Mouse (Mus musculus): Measurements from ENCODE around the gene Nup107. TPM values are rescaled to one million over a fixed set of nuclear protein-coding genes. Genes with fewer than 3 reads are reported as not detected.

Nup107 gene
- polyA plus RNA-seq, 1 experiment from 2014 or later: 69.7 TPM

DNA sequence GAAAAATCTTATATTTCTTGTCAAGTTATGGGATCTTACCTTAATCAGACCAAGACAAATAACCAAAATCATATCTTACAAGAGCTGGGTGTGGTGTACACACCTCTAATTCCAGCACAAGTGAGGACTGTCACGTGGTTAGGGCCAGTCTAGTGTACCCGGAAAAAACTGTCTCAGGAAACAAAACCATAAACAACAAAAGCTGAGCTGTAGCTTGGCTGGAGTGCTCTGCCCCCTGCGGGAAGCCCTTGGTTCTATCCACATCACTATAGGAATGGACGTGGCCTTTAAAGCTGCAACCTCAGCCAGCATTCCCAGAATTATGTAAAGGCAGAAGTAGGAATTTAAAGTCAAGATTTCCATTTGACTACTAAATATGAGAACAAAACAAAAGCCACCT is 31.6 kb upstream of the Nup107 start:
- H3K36me3 ChIP-seq: peaks cover 39% of the 10 kb centered on the region
- no peaks in the 10 kb centered on the region; the same call in 1 of the 2 replicates for H3K4me1 ChIP-seq
- H3K27me3 ChIP-seq: no peaks in the 10 kb centered on the region
- no peak overlapping the region for H3K4me2 ChIP-seq (replicated peaks)
- H3K9ac ChIP-seq: no peak overlapping the region
- H3K27ac ChIP-seq: no peak overlapping the region
- no peaks in the 10 kb centered on the region for H3K9me3 ChIP-seq (replicated peaks)
- no peak overlapping the region for H3K4me3 ChIP-seq
- ATAC-seq (ENCODE audit: low FRiP score): no peak
- WGBS: 76% methylated on average over 4 of the region's 4 CpGs

DNA sequence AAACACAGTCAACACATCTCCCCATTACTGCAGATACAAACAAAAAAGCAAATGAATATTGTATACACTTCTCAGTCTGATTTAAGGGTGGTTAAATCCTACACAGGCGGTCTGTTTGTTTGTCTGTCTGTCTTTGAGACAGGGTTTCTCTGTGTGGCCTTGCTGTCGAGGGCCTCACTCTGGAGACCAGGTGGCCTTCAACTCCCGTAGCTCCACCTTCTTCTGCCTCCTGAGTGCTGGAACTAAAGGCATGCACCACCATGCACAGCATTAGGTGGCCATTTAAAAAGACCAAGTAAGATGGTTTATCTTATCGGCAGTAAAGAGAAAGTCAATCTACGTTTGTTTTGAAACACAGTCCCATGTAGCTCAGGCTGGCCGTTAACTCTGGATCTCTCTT is 30.8 kb upstream of the Nup107 start:
- Histone ChIP-seq H3K4me2 (replicated peaks) (no peak overlapping the region), H3K27ac (no peak overlapping the region), H3K36me3 (peaks cover 46% of the 10 kb centered on the region), H3K9me3 (replicated peaks) (no peaks in the 10 kb centered on the region), H3K27me3 (no peaks in the 10 kb centered on the region), H3K4me1 (no peaks in the 10 kb centered on the region; the same call in 1 of the 2 replicates), H3K4me3 (no peak overlapping the region), H3K9ac (no peak overlapping the region)
- no peak for ATAC-seq (ENCODE audit: low FRiP score)
- 85% methylated on average over 6 of the region's 6 CpGs for WGBS

DNA sequence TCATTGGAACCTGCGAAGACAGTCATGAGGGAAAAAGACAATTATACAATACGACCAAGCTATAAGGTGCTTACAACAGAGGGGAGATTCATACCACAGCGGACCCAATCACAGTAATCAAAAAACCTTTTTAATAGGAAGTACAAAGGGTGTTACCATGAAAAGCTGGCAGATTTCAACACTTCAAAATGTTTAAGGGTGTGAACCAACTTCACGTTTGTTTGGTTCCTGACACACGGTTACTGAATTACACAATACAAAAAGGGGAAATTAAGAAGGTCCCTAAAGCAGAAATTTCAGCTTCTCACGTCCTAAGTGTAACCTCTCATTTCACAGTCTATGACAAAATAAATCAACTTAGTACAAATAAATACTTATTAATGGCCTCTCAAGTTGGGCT is 26.1 kb upstream of the Nup107 start:
- H3K9ac ChIP-seq: no peak overlapping the region
- 94% methylated on average over 6 of the region's 6 CpGs for WGBS
- no peak overlapping the region for H3K27ac ChIP-seq
- no peak for ATAC-seq (ENCODE audit: low FRiP score)
- H3K9me3 ChIP-seq (replicated peaks): no peaks in the 10 kb centered on the region
- H3K27me3 ChIP-seq: no peaks in the 10 kb centered on the region
- H3K4me2 ChIP-seq (replicated peaks): no peak overlapping the region
- peaks cover 76% of the 10 kb centered on the region for H3K36me3 ChIP-seq
- H3K4me1 ChIP-seq: no peaks in the 10 kb centered on the region
- H3K4me3 ChIP-seq: no peak overlapping the region

DNA sequence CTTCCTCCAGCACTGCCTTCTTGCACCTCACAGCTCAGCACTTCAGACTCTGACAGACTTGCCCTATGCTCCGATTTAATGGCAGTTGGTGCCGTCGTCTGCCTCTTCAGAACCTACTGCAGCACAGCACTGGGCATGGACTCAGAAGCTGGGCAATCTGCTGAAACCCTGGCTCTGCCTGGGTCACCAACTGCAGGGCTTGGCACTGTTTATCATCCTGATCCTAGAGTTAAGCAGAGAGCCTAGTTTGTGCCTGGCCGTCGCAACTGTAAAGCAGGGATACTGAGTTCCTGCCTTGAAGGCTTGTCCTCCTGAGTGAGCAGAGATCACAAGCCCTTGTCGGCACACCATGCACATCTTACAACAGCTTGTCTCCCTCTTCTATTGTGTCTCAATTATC is 24.2 kb upstream of the Nup107 start:
- Histone ChIP-seq H3K4me2 (replicated peaks) (no peak overlapping the region), H3K9me3 (replicated peaks) (no peaks in the 10 kb centered on the region), H3K9ac (no peak overlapping the region), H3K4me1 (no peaks in the 10 kb centered on the region), H3K27ac (no peak overlapping the region), H3K36me3 (peaks cover 66% of the 10 kb centered on the region), H3K4me3 (no peak overlapping the region), H3K27me3 (no peaks in the 10 kb centered on the region)
- WGBS: 92% methylated on average over 6 of the region's 6 CpGs
- ATAC-seq (ENCODE audit: low FRiP score): no peak

DNA sequence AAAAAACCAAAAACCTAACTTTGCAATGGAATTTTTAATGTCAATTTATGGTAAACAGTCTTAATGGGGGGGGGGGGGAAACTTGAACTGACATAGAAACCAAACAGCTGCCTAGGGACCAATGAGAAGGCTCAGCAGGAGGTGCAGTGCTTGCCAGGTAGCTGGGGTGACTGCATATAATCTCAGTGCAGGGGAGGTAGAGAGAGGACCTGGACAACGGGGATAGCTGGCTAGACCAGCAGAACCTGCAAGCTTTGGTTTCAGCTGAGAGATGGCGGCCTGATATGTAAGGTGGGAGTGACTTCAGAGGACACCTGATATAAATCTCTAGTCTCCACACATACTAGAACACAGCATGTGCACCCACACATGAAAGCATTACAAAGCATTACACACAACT is 20.0 kb upstream of the Nup107 start:
- Histone ChIP-seq H3K9me3 (replicated peaks) (no peaks in the 10 kb centered on the region), H3K4me3 (no peak overlapping the region), H3K4me2 (replicated peaks) (no peak overlapping the region), H3K9ac (no peak overlapping the region), H3K4me1 (peaks cover 4% of the 10 kb centered on the region; the same call in 1 of the 2 replicates), H3K27me3 (no peaks in the 10 kb centered on the region), H3K36me3 (peaks cover 32% of the 10 kb centered on the region), H3K27ac (no peak overlapping the region)
- ATAC-seq (ENCODE audit: low FRiP score): no peak
- 85% methylated on average over 2 of the region's 2 CpGs for WGBS

DNA sequence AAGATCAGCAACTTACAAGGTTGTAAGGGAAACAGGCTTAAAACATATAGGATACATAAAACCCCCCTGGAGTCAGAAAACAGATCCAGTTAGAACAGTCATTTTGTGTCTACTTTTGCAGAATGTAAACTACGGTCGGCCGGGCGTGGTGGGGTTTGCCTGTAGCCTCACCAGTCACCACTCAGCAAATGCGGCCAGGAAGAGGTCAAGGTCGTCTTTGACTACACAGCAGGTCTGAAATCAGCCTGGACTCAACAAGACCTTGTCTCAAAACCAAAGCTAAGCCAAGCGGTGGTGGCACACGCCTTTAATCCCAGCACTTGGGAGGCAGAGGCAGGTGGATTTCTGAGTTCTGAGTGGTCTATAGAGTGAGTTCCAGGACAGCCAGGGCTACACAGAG is 19.1 kb upstream of the Nup107 start:
- Histone ChIP-seq H3K4me2 (replicated peaks) (no peak overlapping the region), H3K4me1 (peaks cover 4% of the 10 kb centered on the region; the same call in 1 of the 2 replicates), H3K4me3 (no peak overlapping the region), H3K9ac (no peak overlapping the region), H3K27me3 (no peaks in the 10 kb centered on the region), H3K27ac (no peak overlapping the region), H3K36me3 (peaks cover 25% of the 10 kb centered on the region), H3K9me3 (replicated peaks) (no peaks in the 10 kb centered on the region)
- no peak for ATAC-seq (ENCODE audit: low FRiP score)
- 94% methylated on average over 8 of the region's 8 CpGs for WGBS

DNA sequence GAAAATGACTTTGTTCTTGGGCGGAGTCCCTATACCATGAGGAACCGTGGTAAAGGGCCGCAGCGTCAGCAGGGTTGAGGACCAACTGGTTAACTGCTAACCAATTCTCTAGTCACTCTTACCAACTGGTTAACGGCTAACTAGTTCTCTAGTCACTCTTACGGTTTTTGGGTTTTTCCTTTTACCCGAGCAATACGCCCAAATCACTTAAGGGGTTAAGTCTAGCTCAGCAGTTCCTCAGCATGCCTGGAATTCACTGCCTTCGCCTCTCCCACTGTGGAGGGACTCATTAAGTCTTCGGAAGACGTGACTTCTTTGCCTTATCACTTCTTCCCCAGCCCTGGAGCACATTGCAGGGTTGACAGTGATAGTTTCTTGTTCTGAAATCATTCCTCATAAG is 18.0 kb upstream of the Nup107 start:
- H3K27me3 ChIP-seq: no peaks in the 10 kb centered on the region
- H3K4me3 ChIP-seq: no peak overlapping the region
- H3K4me2 ChIP-seq (replicated peaks): no peak overlapping the region
- ATAC-seq (ENCODE audit: low FRiP score): no peak
- peaks cover 4% of the 10 kb centered on the region; the same call in 1 of the 2 replicates for H3K4me1 ChIP-seq
- no peak overlapping the region for H3K27ac ChIP-seq
- no peaks in the 10 kb centered on the region for H3K9me3 ChIP-seq (replicated peaks)
- WGBS: 81% methylated on average over 11 of the region's 11 CpGs
- H3K9ac ChIP-seq: no peak overlapping the region
- H3K36me3 ChIP-seq: peaks cover 16% of the 10 kb centered on the region

DNA sequence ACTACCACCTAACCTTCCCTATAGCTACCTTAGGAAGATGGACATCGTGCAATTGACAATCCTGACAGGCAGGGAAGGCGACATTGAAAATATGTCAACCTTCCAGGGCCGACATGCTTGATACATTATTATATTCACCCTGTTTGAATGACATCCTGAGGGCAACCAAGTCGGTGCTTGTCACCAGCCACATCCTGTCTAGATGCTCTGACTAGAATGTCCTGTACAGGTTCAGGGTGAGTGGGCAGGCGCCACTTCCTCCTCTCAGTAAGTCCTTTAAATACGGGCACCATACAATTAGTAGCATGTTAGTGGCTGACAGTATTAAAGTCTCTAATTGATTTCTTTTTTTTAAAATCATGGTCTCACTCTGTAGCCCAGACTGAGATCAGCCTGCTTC is 15.6 kb upstream of the Nup107 start:
- H3K4me1 ChIP-seq: peaks cover 4% of the 10 kb centered on the region; the same call in 1 of the 2 replicates
- ATAC-seq (ENCODE audit: low FRiP score): no peak
- peaks cover 1% of the 10 kb centered on the region for H3K36me3 ChIP-seq
- H3K9ac ChIP-seq: no peak overlapping the region
- H3K27me3 ChIP-seq: no peaks in the 10 kb centered on the region
- 87% methylated on average over 6 of the region's 6 CpGs for WGBS
- H3K9me3 ChIP-seq (replicated peaks): no peaks in the 10 kb centered on the region
- H3K4me3 ChIP-seq: no peak overlapping the region
- no peak overlapping the region for H3K27ac ChIP-seq
- no peak overlapping the region for H3K4me2 ChIP-seq (replicated peaks)

DNA sequence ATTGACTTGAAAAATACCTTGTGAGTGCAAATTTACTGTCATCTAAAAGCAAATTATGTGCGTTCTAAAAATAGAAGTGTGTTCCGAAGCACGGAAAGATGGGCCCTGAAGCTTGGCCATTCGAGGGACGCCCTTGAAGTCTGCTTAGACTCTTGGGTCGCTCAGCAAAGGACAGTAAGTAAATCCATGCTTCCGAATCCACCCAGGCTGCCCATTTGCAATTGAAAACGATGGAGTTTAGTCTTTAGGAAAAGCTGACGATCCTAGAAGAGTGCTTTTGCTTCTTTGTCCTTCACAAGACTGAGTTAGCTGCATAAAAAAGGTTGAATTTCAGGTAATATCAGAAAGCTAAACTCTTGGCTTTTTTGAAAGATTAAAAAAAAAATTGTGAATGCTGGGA is 13.4 kb upstream of the Nup107 start:
- 59% methylated on average over 9 of the region's 9 CpGs for WGBS
- H3K9ac ChIP-seq: no peak overlapping the region
- no peaks in the 10 kb centered on the region for H3K27me3 ChIP-seq
- H3K4me1 ChIP-seq: peaks cover 4% of the 10 kb centered on the region; the same call in 1 of the 2 replicates
- H3K4me2 ChIP-seq (replicated peaks): no peak overlapping the region
- no peak overlapping the region for H3K4me3 ChIP-seq
- no peaks in the 10 kb centered on the region for H3K9me3 ChIP-seq (replicated peaks)
- no peak for ATAC-seq (ENCODE audit: low FRiP score)
- no peaks in the 10 kb centered on the region for H3K36me3 ChIP-seq
- H3K27ac ChIP-seq: no peak overlapping the region

DNA sequence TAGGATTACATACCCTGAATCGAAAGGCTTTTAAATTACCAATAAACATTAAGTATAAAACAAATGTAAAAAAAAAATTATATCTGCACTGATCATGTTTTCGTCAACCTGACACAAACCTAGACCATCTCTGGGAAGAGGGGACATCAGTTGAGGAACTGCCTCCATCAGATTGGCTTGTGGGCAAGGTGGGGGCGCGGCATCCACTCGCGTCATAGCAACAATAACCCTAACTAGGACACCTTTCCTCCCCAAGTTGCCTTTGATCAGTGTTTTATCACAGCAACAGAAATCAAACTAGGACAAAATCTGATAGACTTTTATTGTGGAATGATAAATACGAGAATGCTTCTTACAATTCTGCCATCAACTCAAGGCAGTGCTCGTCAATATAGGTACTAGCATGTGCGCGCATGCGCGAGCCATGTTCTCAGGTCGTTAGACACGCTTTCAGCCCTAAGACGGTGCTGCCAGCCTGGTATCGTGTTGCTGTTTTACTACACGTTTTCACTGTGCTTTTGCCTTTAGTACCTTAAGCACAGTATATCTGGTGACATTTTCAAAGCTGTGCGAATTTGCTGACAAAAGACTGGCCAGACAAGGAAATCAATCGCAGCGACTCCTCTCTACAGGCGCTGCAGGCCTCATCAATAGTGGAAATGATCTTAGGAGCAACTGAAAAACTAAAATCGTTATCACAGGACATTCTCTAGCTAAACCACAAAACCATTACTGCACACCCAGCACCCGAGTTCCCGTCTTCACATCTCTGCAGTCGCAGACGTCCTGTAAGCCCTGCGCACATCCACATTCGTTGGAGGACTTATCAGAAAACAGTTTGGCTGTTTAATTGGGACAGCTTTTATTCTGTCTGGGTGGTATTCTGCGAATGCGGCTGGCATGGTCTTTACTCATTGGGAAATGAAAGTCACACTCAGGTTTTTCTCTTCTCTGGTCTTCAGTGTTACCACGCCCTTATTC is 11.7 kb upstream of the Nup107 start:
- 92% methylated on average over 31 of the region's 31 CpGs for WGBS
- H3K27ac ChIP-seq: no peak overlapping the region
- H3K27me3 ChIP-seq: no peaks in the 10 kb centered on the region
- no peak overlapping the region for H3K4me3 ChIP-seq
- H3K9me3 ChIP-seq (replicated peaks): no peaks in the 10 kb centered on the region
- H3K36me3 ChIP-seq: no peaks in the 10 kb centered on the region
- no peak overlapping the region for H3K9ac ChIP-seq
- no peak for ATAC-seq (ENCODE audit: low FRiP score)
- no peak overlapping the region for H3K4me2 ChIP-seq (replicated peaks)
- H3K4me1 ChIP-seq: peaks cover under 1% of the 10 kb centered on the region; the same call in 1 of the 2 replicates

DNA sequence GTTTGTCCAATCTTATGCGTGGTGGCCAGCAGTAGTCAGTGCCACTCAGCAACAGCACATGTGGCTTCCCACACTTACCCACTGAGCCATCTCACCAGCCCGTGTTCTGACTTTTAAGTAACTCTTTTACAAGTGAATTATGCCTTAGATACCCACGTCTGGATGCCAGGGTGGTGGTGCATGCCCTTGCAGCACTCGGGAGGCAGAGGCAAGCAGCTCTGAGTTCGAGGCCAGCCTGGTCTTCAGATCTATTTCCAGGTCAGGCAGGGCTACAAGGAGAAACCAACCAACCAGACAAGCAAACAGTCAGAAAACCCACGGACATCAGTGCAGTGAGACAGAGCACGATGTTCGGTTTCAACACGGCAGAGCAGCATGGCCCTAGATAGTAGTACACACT is 9.4 kb upstream of the Nup107 start:
- H3K27ac ChIP-seq: no peak overlapping the region
- no peak overlapping the region for H3K9ac ChIP-seq
- H3K9me3 ChIP-seq (replicated peaks): no peaks in the 10 kb centered on the region
- no peaks in the 10 kb centered on the region for H3K4me1 ChIP-seq
- ATAC-seq (ENCODE audit: low FRiP score): no peak
- H3K4me2 ChIP-seq (replicated peaks): no peak overlapping the region
- no peaks in the 10 kb centered on the region for H3K36me3 ChIP-seq
- no peak overlapping the region for H3K4me3 ChIP-seq
- WGBS: 92% methylated on average over 9 of the region's 9 CpGs
- H3K27me3 ChIP-seq: no peaks in the 10 kb centered on the region

DNA sequence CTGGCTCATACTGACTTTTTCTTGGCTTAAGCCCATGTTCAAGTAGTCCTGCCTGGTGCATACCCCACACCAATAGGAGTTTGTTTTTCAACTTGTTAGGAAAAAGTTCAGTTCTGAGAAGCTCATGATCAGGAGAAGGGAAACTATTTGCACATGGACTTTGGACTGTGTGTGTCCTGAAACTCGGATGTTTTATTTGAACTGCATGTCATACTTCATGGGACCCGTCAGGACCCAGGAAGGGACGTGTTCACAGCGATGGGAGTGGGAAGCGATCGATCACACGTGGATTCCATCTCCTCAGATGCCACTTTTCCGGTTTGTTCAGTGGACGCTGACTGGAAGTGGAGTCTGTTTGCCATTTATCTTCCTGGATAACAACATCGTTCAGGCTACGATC is 7.3 kb upstream of the Nup107 start:
- ATAC-seq (ENCODE audit: low FRiP score): no peak
- Histone ChIP-seq H3K9me3 (replicated peaks) (no peaks in the 10 kb centered on the region), H3K4me1 (no peaks in the 10 kb centered on the region), H3K9ac (no peak overlapping the region), H3K4me2 (replicated peaks) (no peak overlapping the region), H3K27ac (no peak overlapping the region), H3K4me3 (no peak overlapping the region), H3K36me3 (no peaks in the 10 kb centered on the region), H3K27me3 (no peaks in the 10 kb centered on the region)
- WGBS: 92% methylated on average over 11 of the region's 11 CpGs

Data from hindbrain, embryonic 12.5 days (tissue).